Mouse (Mus musculus): ENCODE measurements at regions not wholly inside any gene's neighbourhood (a gene's known extent, or its start where the extent isn't known, plus 50 kb on each side); places are given as distances from the start of the nearest gene placed in this dataset.

- TF ChIP-seq TAL1 (IDR thresholded peaks at IDR 0.05; ENCODE audit: low read length) (no peak), GATA1 (IDR thresholded peaks at IDR 0.05; ENCODE audit: low read length) (no peak)
These were observed 153.1 kb upstream of the Cops8 start for GRCm38 (mm10) chr1:90449571-90450226.

Measured in erythroblast, embryonic 14.5 days (primary cell).